Mouse (Mus musculus): ENCODE results near the gene Smchd1.
"Not testable (repeated sequence)": the region's sequence is repeated elsewhere in the genome, so short reads cannot be mapped to it uniquely, and the experiment has no call there.

Smchd1 gene

DNA sequence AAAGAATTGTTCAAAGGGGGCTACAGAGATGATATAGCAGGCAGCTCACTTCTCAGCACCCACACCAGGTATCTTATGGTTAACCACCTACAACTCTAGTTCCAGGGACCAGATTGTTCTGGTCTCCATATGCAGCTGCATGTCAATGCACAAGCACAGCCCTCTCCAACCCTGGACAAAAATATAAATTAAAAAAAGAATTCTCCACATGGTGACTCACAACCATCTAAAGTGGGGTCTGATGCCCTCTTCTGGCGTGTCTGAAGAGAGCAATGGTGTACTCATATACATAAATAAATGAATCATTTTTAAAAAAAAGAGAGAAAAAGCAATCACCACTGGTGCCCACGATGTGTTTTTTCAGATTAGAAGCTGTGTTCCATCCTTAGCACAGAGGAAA, 30.4 kb downstream of the Smchd1 start:
- DNase-seq (ENCODE audit: low spot score in 2 of 2), result no peak

GRCm38 (mm10) chr17:71444126-71444525, 31.0 kb downstream of the Smchd1 start:
- no peak for DNase-seq (ENCODE audit: low spot score in 2 of 2)

DNA sequence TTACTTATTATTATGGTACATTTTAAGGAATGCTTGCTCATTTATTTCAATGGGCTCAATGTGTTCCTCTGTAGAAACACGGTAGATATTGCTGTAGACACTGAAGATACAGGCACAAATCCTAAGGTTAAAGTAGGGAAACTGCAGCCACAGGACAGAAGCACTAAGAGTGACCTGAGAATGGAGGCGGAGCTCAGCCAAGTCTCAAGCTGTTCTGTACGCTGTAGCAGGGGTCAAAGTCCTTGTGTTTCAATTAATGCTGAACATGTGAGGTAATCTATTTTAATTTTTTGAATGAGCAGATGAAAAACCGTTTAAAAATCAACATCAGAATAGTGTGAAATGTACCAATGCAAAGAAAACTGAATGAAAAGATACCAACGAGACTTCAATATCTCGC, 31.9 kb downstream of the Smchd1 start:
- no peak for DNase-seq (ENCODE audit: low spot score in 2 of 2)

DNA sequence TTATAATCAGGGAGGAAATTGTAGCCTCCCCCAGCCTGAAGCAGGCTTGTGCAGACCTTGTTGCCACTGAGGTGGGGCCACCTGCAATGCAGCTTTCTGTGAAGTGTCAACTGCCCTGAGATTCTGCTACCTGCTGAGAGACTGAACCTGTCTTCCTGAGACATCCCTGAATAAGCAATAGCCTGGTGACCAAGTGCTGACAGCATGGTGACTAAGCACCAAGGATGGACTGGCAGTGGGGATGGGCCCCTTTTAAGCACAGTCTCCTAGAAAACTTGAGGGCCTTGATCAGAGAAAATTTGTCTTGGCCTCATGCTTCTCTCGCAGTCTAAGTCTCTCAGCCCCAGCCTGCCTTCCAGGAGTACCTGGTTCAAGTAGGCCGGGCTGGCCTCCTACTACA, 52.6 kb downstream of the Smchd1 start:
- not testable (repeated sequence) for DNase-seq (ENCODE audit: low spot score in 2 of 2)

DNA sequence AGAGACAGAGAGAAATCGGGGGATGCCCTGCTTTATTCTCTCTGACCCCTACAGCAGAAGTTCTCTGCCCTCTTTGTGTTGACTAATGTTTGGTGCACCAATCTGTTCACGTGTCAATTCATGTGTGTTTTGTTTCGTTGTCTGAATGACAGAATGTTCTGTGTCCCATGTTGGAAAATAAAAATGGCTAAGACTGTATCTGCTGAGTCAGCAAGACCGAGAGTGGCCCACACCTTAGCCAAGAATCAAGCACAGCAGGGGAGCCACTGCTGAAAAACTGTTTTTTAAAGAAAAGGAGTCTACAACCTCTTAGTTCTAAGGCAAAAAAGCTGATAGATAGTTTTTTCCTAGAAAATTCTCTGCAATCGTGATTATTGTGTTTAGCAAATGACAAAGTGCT, 55.7 kb downstream of the Smchd1 start:
- not testable (repeated sequence) for DNase-seq (ENCODE audit: low spot score in 2 of 2)

DNA sequence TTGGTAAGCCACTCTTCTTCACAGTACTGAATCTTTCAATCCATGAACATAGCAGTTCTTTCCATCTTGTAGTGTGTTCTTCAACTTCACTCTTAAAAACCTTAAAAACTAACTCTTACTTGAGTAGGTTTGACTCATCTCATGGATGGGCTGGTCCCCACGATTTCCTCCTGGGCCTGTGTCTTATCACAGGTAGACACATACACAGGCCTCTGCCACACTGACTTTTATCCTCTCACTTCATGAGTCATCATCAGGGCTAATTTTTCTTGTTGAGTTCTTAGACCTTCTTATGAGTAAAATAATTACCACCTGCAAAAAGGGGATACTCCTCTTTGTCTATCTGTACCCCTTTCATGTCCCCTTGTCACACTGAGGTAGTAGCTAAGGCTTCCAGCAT, 58.1 kb downstream of the Smchd1 start:
- DNase-seq (ENCODE audit: low spot score in 2 of 2), result no peak

GRCm38 (mm10) chr17:71387401-71387800, 87.7 kb downstream of the Smchd1 start:
- DNase-seq (ENCODE audit: low spot score in 2 of 2), result no peak

- DNase-seq (ENCODE audit: low spot score in 2 of 2), result no peak
Observed at GRCm38 (mm10) chr17:71380346-71380745, 94.8 kb downstream of the Smchd1 start.

DNA sequence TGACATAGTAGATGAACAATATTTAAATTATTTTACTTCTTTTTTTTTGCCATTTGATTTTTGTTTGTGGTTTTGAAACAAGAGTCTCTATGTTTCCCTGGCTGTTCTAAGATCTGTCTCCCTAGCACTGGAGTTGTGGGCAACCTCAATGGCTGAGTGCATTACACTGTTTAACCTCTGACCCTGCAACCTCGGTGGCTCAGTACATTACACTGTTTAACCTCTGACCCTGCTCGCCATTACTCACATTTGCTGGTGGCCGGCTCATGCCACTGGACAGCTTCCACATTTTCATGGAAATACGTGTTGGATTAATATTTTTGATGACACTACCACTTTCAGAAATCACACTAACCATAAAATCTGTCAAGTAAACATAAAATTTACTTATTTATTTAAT, 97.2 kb downstream of the Smchd1 start:
- no peak for DNase-seq (ENCODE audit: low spot score in 2 of 2)

GRCm38 (mm10) chr17:71355526-71355925, 119.6 kb downstream of the Smchd1 start:
- DNase-seq (ENCODE audit: low spot score in 2 of 2), result no peak

DNA sequence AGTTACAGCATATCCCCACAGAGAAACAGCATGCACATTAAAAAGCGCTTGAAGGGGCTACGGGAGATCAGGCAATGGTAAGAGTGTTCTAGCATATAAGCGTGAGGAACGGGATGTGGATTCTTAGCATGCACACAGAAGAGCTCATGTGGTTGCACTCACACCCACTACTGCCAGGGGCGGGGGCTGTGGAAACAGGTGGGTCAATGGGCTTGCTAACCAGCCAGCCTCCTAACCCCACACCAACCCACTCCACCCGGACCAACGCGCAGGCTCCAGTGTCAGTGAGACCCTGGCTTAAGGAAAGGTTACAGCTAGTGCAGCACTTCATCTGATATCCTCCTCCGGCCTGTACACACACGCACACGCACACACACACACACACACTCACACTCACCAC, 120.9 kb downstream of the Smchd1 start:
- DNase-seq (ENCODE audit: low spot score in 2 of 2), result no peak

DNA sequence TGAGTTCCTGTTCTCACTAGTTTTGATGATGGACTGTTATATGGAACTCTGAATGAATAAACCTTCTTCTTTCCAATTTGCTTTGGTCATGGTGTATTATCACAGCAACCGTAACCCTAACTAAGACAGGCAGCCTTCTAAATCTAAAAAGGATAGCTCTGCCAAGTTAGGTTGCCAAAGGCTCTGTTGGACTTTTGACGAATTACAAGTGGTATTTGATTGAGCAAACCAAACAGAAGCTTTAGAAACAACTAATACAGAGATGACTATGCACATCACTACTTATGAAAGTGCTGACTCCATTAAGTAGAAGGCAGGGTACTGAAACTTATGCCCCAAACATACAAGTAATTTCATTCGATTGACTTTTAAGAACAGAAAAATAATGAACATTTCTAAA, 127.0 kb downstream of the Smchd1 start:
- no peak for DNase-seq (ENCODE audit: low spot score in 2 of 2)

GRCm38 (mm10) chr17:71342006-71342405, 133.1 kb downstream of the Smchd1 start:
- no peak for DNase-seq (ENCODE audit: low spot score in 2 of 2)

DNA sequence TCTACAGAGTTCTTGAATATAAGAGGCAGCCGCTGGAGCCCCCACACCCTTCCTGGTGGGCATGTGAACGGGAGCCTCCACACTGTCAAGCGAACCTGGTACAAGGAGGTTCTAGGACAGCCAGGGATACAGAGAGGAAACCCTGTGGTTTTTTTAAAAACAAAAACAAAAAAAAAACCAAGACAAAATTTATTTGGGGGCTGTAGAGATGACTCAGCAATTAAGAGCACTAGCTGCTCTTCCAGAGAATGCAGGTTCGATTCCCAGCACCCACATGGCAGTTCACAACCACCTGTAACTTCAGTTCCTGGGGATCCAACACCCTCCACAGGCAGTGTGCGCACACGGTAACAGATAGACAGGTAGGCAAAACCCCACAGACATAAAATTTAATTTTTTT, 136.5 kb downstream of the Smchd1 start:
- DNase-seq (ENCODE audit: low spot score in 2 of 2), result no peak

DNA sequence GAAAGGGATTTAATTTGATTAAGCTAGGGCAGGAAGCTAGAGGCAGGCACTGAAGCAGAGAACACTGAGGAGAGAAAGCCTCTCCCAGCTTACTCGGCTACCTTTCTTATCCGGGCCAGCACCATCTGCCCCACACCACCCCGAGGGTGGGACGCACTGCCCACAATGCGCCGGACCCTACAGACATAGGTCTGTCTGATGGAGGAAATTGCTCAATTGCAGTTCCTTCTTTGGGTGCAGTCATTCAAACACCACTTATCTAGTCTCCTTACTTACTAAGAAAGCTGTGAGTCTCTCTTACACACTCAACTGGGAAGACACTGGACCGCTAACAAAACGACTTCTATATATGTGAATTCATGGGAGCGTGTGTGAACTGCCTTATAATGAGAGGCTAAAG, 137.6 kb downstream of the Smchd1 start:
- DNase-seq (ENCODE audit: low spot score in 2 of 2), result no peak

DNA sequence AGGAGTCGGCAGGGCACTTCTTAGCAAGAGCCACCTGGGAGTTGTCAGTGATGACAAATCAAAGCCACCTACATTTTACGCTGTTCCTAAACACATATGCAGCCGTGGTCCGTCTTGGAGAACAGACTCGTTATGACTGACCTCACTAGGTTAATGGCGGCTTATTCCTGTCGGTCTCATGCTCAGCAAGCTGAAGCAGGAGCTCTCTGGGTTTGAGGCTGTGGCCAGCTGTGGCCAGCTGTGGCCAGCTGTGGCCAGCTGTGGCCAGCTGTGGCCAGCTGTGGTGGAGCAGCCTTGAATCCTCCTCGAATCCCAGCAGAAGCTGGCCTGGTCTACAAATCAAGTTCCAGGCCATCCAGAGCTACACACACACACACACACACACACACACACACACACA, 138.7 kb downstream of the Smchd1 start:
- DNase-seq (ENCODE audit: low spot score in 2 of 2), result no peak

GRCm38 (mm10) chr17:71332298-71332697, 142.8 kb downstream of the Smchd1 start:
- no peak for DNase-seq (ENCODE audit: low spot score in 2 of 2)

- not testable (repeated sequence) for DNase-seq (ENCODE audit: low spot score in 2 of 2)
Observed at GRCm38 (mm10) chr17:71320731-71321130, 154.4 kb downstream of the Smchd1 start.

- DNase-seq (ENCODE audit: low spot score in 2 of 2), result no peak
Observed at GRCm38 (mm10) chr17:71319361-71319760, 155.8 kb downstream of the Smchd1 start.

DNA sequence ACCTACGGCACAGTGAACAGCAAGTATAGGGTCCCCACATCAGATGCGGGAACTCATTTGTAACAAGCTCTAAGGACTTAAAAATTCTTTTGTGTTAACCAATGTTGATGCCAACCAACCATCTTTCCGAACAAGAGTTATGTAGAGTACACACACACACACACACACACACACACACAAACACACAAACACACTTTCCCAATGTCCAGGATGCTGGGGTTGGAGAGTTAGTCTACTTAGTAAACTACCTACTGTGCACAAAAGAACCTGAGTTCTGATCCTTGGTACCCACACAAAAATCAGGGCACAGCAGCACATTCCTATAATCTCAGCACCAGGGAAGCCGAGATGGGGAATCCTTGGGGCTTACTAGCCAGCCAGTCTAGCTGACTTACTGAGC, 157.6 kb downstream of the Smchd1 start:
- DNase-seq (ENCODE audit: low spot score in 2 of 2), result no peak

GRCm38 (mm10) chr17:71314315-71314714, 160.8 kb downstream of the Smchd1 start:
- no peak for DNase-seq (ENCODE audit: low spot score in 2 of 2)

GRCm38 (mm10) chr17:71311340-71312171, 163.6 kb downstream of the Smchd1 start, which contains the start of gene Emilin2:
TSS of gene Emilin2 (minus strand) at chr17:71311978.
- DNase-seq (ENCODE audit: low spot score in 2 of 2), result peak in 1 of 2 experiments; percentile 16

DNA sequence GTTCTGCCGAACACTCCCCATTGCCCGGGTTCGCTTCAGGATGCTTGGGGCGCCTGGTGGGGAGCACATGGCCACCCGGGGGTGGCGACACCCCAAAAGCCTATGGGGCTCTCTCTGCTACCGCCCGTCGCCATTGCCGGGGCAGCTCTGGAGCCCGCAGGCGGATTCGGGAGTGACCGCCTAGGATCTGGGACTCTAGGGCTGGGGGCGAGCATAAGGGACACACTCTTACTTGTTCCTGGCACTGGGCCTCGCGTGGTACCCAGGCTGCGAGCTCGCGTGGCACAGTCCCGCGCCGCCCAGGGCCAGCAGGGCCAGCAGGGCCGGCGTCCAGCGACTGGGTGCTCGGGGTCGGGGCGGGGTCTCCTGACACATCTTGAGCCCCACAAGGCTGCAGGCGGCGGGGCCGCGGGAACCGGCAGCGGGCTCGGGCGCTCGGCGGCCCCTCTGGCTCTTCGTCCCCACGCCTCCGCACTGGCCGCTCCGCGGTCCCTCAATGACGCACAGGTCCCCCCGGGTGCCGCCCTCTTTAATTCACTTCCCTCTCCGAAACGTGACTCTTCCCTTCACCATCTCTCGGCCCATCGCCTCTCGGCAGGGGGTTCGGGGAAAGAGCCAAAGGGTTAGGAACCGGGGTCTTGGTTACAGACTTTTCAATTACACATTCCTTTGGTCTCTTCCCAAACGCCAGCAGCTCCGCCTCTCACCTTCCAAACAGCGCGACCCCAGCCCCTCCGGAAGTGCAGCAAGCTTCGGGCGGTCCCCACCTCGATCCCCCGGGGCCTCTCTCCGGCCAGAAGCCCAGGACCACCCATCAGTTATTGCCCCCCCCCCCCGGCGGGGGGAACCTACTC, 164.4 kb downstream of the Smchd1 start:
- DNase-seq (ENCODE audit: low spot score in 2 of 2), result peak in 1 of 2 experiments; percentile 13
